Mouse (Mus musculus) neural tube, embryonic 15.5 days (tissue): ENCODE results near the gene 6430550D23Rik. TPM values are rescaled to one million over a fixed set of nuclear protein-coding genes. Genes with fewer than 3 reads are reported as not detected.

Experiments used
- ATAC-seq: fragments of 200-750 bp; cut with Nextera tagmentation; 2 replicates; pipeline ENCODE4 v1.8.0; 2017; ENCODE audit warnings: mild to moderate bottlenecking, moderate TSS enrichment, moderate library complexity; ENCODE audit not compliant: low FRiP score
- H3K27ac ChIP-seq: fragments of 300-500 bp; sonication (generic); replicated peaks from 2 replicates; pipeline ENCODE4 v1.5.1; 2015; ENCODE audit warnings: mild to moderate bottlenecking, inconsistent platforms
- H3K27me3 ChIP-seq: fragments of 300-500 bp; sonication (generic); replicated peaks from 2 replicates; pipeline ENCODE4 v1.6.1; 2015; ENCODE audit warnings: inconsistent platforms
- H3K36me3 ChIP-seq: fragments of 300-500 bp; sonication (generic); 2 replicates; pipeline ENCODE4 v1.6.1; 2015; ENCODE audit warnings: inconsistent platforms
- H3K4me1 ChIP-seq: fragments of 300-500 bp; sonication (generic); 2 replicates; pipeline ENCODE4 v1.6.1; 2015; ENCODE audit warnings: inconsistent platforms
- H3K4me2 ChIP-seq: fragments of 300-500 bp; sonication (generic); 2 replicates; pipeline ENCODE4 v1.6.1; 2015; ENCODE audit warnings: inconsistent platforms, mild to moderate bottlenecking, moderate library complexity
- H3K4me3 ChIP-seq: fragments of 300-500 bp; sonication (generic); replicated peaks from 2 replicates; pipeline ENCODE4 v1.5.1; 2015; ENCODE audit warnings: mild to moderate bottlenecking, inconsistent platforms
- H3K9ac ChIP-seq: fragments of 300-500 bp; sonication (generic); replicated peaks from 2 replicates; pipeline ENCODE4 v1.6.1; 2015; ENCODE audit warnings: mild to moderate bottlenecking, inconsistent platforms
- H3K9me3 ChIP-seq: fragments of 300-500 bp; sonication (generic); replicated peaks from 2 replicates; pipeline ENCODE4 v1.6.1; 2016; ENCODE audit warnings: inconsistent platforms
- WGBS: fragments of 180-500 bp; shearing (Covaris S2); methylation state at CpG from one replicate; pipeline ENCODE4 v1.1.7; 2015; ENCODE audit warnings: mixed read lengths; 5-methylcytosine and 5-hydroxymethylcytosine counted together
- polyA plus RNA-seq: library from polyadenylated mRNA; unstranded; fragments of >200 nt; fragmentation: Nextera tagmentation; extraction: Ambion mirVana; gene quantifications from 2 replicates; pipeline ENCODE4 v1.2.1, GENCODE M21; 2015

The 6430550D23Rik gene
- polyA plus RNA-seq, 1 experiment from 2014 or later: 2.1 TPM

DNA sequence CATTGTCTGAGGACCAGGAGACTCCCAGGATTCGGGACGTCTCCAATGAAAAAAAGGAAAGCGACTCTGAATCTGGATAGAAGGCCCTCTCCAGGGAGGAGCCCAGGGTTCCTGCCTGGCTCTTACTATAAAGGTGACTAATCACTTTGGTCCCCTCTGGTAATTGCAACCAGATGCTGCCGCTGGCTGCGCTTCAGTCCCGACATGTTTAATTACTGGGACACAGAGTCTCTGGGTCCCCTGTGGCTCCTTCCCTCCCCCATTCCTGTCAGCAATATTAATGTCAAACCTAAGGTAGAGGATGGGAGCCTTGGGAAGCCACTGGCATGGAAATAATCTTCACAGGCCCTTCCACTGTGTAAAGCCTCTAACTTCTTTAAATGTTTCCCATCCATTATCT is 58.4 kb downstream of the 6430550D23Rik start:
- 6% methylated on average over 6 of the region's 6 CpGs for WGBS
- Histone ChIP-seq H3K9me3 (no peaks in the 10 kb centered on the region), H3K4me3 (no peak overlapping the region), H3K4me1 (peaks cover 22% of the 10 kb centered on the region), H3K9ac (no peak overlapping the region; the same call in 1 of the 2 replicates), H3K27ac (no peak overlapping the region; the same call in 1 of the 2 replicates), H3K27me3 (no peaks in the 10 kb centered on the region), H3K4me2 (no peak overlapping the region), H3K36me3 (no peaks in the 10 kb centered on the region)
- ATAC-seq: no peak

DNA sequence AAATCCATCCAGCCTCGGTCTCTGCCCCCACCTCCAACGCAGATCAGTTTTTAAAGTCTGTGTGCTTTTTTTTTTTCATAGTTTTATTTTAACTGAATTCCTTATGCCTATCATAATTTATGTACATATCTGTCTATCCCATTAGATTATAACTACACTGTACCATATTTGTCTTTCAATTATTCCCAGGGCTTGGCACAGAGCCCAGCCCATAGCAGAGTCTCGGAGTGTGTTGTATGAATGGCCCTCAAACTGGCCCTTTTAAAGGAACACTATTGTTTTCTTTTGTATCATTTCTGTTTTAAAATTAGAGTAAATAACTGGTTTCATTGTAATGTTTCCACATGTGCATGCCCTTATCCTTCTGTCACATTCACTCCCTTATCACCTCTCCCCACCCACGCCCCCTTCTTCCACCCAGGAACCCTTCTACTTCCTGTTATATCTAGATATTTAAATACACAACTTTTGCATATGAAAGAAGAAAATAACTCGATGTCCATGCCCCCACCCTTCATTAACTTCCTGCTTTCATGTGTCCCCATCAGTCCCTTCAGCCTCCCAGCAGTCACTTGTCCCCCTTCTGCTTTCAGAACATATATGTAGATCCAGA is 60.3 kb downstream of the 6430550D23Rik start:
- H3K27ac ChIP-seq: no peak overlapping the region
- H3K36me3 ChIP-seq: no peaks in the 10 kb centered on the region
- no peak overlapping the region for H3K9ac ChIP-seq
- no peak overlapping the region for H3K4me3 ChIP-seq
- no peak overlapping the region for H3K4me2 ChIP-seq
- no peak for ATAC-seq
- peaks cover 32% of the 10 kb centered on the region for H3K4me1 ChIP-seq
- WGBS: 65% methylated on average over 5 of the region's 5 CpGs
- no peaks in the 10 kb centered on the region for H3K9me3 ChIP-seq
- H3K27me3 ChIP-seq: no peaks in the 10 kb centered on the region

DNA sequence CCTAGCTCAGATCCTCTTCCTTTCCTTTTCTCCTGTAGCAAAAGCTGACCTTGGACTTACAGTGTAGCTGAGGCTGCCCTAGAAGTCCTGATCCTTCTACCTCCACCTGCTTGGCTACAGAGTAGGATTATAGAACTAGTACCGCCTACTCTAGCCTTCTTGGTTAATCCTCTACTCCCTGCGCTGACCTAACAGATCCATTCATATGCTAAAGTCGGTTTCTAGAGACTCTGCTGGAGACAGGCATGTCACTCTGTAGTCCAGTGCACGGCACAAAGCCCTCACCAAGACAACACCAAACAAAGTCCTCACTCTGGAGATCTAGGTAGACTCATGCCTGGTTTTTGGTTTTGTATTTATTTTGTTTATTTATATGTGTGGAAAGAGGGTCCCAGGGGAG is 61.3 kb downstream of the 6430550D23Rik start:
- WGBS: 12% methylated on average over 4 of the region's 4 CpGs

DNA sequence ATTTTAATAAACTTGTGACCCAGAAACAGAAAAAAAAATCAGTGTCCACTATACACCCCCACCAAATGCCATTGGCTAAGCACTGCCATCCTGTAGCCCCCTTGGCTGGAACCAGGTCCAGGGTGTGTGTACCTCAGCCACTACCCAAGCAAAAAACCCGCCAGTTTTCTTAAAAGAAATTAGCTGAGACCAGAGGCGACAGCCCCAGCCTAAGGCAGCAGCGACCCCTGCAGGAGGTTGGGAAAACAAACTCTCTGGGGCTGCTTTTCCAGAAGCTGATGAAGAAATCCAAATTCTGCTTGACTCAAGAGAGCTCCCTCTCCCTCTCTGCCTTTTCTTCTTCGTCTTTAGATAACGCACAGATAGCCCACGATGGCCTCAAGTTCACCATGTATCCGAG is 61.7 kb downstream of the 6430550D23Rik start:
- H3K36me3 ChIP-seq: no peaks in the 10 kb centered on the region
- peaks cover 32% of the 10 kb centered on the region for H3K4me1 ChIP-seq
- H3K27ac ChIP-seq: no peak overlapping the region
- ATAC-seq: no peak
- no peaks in the 10 kb centered on the region for H3K9me3 ChIP-seq
- H3K9ac ChIP-seq: no peak overlapping the region
- no peak overlapping the region for H3K4me3 ChIP-seq
- WGBS: 6% methylated on average over 7 of the region's 7 CpGs
- H3K27me3 ChIP-seq: no peaks in the 10 kb centered on the region
- no peak overlapping the region for H3K4me2 ChIP-seq

More for the DNA sequence above, 61.3 kb downstream of the 6430550D23Rik start:
- no peak for ATAC-seq
- Histone ChIP-seq H3K36me3 (no peaks in the 10 kb centered on the region), H3K4me1 (peaks cover 32% of the 10 kb centered on the region), H3K27ac (no peak overlapping the region), H3K9me3 (no peaks in the 10 kb centered on the region), H3K9ac (no peak overlapping the region), H3K4me3 (no peak overlapping the region), H3K27me3 (no peaks in the 10 kb centered on the region), H3K4me2 (no peak overlapping the region)

DNA sequence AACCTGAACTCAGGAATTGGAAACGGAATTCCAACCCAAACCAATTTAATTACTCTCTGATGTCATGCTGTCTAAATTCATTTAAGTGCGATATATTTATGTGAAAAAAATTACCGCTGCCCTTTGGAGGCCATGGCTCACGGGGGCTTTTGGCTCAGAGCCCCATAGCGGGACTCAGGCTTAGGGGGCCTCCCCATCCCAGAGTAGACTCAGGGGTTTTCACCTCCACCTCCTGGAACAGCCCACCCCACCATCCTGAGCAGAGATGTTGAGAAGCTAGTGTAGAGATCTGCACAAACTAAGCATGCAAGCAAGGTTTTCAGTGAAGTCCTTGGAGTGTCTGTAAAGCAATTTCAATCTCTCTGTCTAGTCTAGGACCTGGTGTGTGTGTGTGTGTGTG is 62.2 kb downstream of the 6430550D23Rik start:
- Histone ChIP-seq H3K27me3 (no peaks in the 10 kb centered on the region), H3K9me3 (no peaks in the 10 kb centered on the region), H3K9ac (no peak overlapping the region), H3K36me3 (no peaks in the 10 kb centered on the region), H3K4me3 (no peak overlapping the region), H3K4me1 (peaks cover 32% of the 10 kb centered on the region), H3K4me2 (no peak overlapping the region), H3K27ac (no peak overlapping the region)
- 41% methylated on average over 5 of the region's 5 CpGs for WGBS
- ATAC-seq: no peak

DNA sequence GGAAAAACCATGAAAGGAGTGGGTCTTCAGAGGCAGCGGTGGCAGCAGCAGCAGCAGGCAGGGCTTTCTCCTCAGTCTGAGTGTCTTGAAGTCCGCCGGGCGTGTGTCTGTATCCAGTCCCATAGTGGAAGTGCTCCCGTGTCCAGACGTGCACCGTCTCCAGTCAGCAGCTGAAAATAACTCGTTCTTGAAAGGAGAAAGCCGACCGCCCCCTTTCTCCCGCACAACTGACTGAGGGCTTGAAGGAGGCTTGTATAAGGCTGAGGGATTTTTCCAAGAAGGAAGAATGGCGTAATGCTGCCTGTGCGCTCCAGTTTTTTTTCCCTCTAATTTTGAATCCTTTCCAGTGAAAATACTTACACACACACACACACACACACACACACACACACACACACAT is 62.7 kb downstream of the 6430550D23Rik start, which contains the start of gene Gdf5:
Gdf5 (minus strand) TSS at position 244 of the 400 bp plus-strand sequence.
- Histone ChIP-seq H3K4me3 (no peak within 1 kb of the TSS), H3K36me3 (no peaks in the 10 kb centered on the region), H3K9me3 (no peaks in the 10 kb centered on the region), H3K27me3 (no peaks in the 10 kb centered on the region), H3K4me2 (0 out of 2 replicates have a peak within 1 kb of the TSS, but pooled peaks have one; percentile 11), H3K27ac (no peak within 1 kb of the TSS), H3K9ac (no peak within 1 kb of the TSS), H3K4me1 (peaks cover 32% of the 10 kb centered on the region)
- WGBS: 45% methylated on average over 13 of the region's 13 CpGs
- no peak for ATAC-seq

DNA sequence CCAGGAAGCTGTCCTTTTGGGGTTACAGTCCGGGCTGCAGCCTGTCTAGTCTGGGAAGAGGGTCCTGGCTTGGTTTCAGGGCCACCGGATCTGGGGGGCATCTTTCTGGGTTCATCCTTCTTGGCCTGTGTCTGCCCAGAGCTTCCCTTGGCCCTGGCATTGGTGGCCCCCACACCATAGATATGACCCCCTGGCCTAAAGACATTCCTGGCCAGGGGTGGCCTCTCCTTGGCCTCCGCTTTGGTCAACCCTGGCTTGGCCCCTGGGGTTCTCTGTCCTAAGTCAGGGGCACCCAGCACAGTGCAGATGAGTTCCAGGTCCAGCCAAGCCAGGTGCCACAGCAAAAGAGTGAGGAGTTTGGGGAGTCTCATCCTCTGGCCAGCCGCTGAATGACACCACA is 63.1 kb downstream of the 6430550D23Rik start:
- Histone ChIP-seq H3K36me3 (no peaks in the 10 kb centered on the region), H3K27me3 (no peaks in the 10 kb centered on the region), H3K9me3 (no peaks in the 10 kb centered on the region), H3K4me3 (no peak overlapping the region), H3K27ac (no peak overlapping the region), H3K4me2 (0 out of 2 replicates have a peak overlapping the region, but pooled peaks have one; percentile 11), H3K9ac (no peak overlapping the region), H3K4me1 (peaks cover 28% of the 10 kb centered on the region)
- ATAC-seq: no peak
- WGBS: 83% methylated on average over 4 of the region's 4 CpGs

DNA sequence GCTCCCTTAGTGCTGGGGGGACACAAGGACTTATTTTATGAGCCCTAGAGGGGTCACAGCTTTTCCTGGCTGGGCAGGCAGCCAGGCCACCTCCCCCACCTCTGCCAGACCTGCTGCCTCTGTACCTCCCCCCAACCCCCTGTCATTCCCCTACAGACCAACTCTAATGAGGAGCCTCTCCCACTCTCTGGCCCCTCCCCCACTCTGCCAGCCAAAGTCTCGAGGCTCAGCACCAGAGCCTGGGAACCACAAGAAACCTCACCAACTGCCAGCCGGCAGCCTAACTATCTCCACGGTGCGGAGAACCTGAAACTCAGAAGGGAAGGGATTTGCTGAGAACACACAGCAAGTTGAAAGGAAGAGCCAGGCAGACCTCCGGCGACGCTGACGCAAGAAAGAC is 64.3 kb downstream of the 6430550D23Rik start:
- no peaks in the 10 kb centered on the region for H3K9me3 ChIP-seq
- no peak overlapping the region; the same call in 1 of the 2 replicates for H3K4me3 ChIP-seq
- H3K9ac ChIP-seq: no peak overlapping the region
- H3K27ac ChIP-seq: no peak overlapping the region
- ATAC-seq: no peak
- 2% methylated on average over 8 of the region's 8 CpGs for WGBS
- H3K4me1 ChIP-seq: peaks cover 22% of the 10 kb centered on the region
- peak overlapping the region; percentile 35 for H3K4me2 ChIP-seq
- H3K27me3 ChIP-seq: no peaks in the 10 kb centered on the region
- no peaks in the 10 kb centered on the region for H3K36me3 ChIP-seq

DNA sequence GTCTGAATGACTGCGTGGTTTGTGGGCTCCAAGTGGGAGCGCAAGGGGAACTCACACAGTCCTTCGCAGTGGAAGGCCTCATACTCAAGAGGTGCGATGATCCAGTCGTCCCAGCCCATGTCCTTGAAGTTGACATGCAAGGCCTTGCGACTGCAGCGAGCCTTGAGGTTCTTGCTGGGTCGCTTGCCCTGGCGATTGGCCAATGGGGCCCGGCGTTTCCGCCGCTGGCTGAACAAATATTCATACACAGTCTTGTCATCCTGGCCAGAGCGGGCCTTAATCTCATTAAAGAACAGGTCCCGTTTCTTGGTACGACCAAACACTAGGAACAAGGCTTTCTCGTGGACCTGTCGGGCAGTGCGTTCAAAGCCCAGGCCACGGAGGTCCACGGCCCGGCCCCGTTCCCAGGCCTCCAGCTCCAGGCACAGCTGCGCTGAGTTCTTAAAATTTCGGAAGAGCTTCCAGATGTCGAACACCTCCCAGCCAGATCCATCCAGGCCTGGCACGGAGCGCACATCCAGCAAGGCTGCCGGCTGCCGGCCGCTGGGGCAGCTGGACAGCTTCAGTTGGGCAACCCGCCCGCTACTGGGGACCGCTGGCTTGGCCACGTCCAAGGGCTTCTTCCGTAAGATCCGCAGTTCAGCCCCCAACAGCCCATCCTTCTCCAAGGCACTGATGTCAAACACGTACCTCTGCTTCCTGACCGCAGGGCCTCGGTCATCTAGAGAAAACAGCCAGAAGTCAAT is 65.9 kb downstream of the 6430550D23Rik start:
- Histone ChIP-seq H3K9ac (no peak overlapping the region), H3K9me3 (no peaks in the 10 kb centered on the region)
- WGBS: 92% methylated on average over 40 of the region's 40 CpGs

DNA sequence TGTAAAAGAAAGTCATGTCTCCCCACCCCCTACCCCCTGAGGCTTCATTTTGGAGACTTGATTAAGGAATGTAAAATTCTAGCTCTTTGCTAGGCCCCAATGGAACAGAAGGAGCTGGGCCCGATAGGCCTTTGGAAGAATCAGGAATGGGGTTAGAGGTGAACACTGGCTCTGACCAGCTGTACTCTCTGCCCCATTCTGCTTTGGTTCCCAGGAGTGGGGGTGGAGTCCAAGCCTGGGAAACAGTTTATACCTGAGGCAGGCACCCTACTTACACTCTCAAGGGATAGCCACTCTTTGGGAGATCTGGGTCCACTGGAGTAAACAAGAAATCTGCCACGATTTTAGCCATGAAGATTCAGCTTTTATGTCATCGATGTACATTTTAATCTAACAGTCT is 67.1 kb downstream of the 6430550D23Rik start, which contains the start of gene Gm15557:
Gm15557 (plus strand) TSS at position 48 of the 400 bp plus-strand sequence.
- H3K9me3 ChIP-seq: no peaks in the 10 kb centered on the region

More for the DNA sequence above, 65.9 kb downstream of the 6430550D23Rik start:
- ATAC-seq: no peak
- Histone ChIP-seq H3K4me3 (no peak overlapping the region), H3K27ac (no peak overlapping the region), H3K27me3 (no peaks in the 10 kb centered on the region), H3K36me3 (no peaks in the 10 kb centered on the region), H3K4me1 (peaks cover 22% of the 10 kb centered on the region), H3K4me2 (no peak overlapping the region)

DNA sequence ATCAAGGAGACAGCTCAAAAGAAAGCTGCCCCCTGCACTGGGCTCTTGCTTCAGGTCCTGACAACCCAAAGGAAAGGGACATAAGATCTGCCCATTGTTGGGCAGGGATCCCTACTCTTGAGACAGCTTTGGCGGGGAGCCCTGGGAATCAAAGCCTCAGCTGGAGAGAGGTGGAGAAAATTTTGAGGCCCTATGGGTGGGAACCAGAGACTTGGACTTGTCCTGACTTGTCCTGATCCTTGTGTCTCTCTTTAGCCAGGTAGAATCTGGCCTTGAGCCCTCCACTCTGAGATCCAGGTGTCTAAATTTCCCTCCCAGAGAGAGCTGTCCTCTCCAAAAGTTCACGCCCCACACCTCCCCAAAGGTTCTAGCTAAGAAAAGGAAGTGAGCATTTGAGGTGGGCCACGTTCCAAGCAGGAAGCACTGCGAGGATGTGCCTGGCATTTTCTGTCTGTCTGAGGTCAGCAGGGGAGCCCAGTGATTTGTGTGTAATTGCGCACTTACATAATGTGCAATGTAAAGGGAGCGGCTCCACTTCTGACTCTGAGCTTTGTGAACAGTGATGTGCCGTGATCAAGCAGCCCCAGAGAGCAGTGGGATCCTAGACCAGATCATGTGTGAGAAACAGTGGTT is 67.8 kb downstream of the 6430550D23Rik start:
- Histone ChIP-seq H3K36me3 (no peaks in the 10 kb centered on the region), H3K4me3 (no peak overlapping the region), H3K9me3 (no peaks in the 10 kb centered on the region), H3K27me3 (no peaks in the 10 kb centered on the region), H3K4me2 (no peak overlapping the region), H3K27ac (no peak overlapping the region), H3K4me1 (peaks cover 17% of the 10 kb centered on the region), H3K9ac (no peak overlapping the region)
- no peak for ATAC-seq
- 69% methylated on average over 7 of the region's 7 CpGs for WGBS

More for the DNA sequence above, 67.1 kb downstream of the 6430550D23Rik start, which contains the start of gene Gm15557:
- Histone ChIP-seq H3K27me3 (no peaks in the 10 kb centered on the region), H3K4me2 (no peak within 1 kb of the TSS), H3K4me3 (no peak within 1 kb of the TSS), H3K9ac (no peak within 1 kb of the TSS), H3K4me1 (peaks cover 22% of the 10 kb centered on the region), H3K27ac (no peak within 1 kb of the TSS), H3K36me3 (no peaks in the 10 kb centered on the region)
- WGBS: 90% methylated on average over 3 of the region's 3 CpGs
- no peak for ATAC-seq
